Mouse (Mus musculus) kidney, postnatal 0 days (tissue): ENCODE results near the gene Gmip. TPM values are rescaled to one million over a fixed set of nuclear protein-coding genes. Genes with fewer than 3 reads are reported as not detected.

Source experiments
- ATAC-seq: fragments of 200-750 bp; cut with Nextera tagmentation; replicated peaks from 2 replicates; pipeline ENCODE4 v1.8.0; 2017; ENCODE audit warnings: low read depth, moderate number of reproducible peaks, moderate TSS enrichment, moderate library complexity; ENCODE audit not compliant: low FRiP score
- DNase-seq: peaks from one replicate; pipeline ENCODE4 v3.0.0-alpha.2; 2016; ENCODE audit warnings: low spot score
- H3K27ac ChIP-seq: fragments of 300-500 bp; sonication (generic); 2 replicates; pipeline ENCODE4 v1.5.1; 2014; ENCODE audit warnings: mild to moderate bottlenecking
- H3K27me3 ChIP-seq: fragments of 300-500 bp; sonication (generic); 2 replicates; pipeline ENCODE4 v1.6.1; 2014; ENCODE audit warnings: low read length, mixed read lengths; ENCODE audit not compliant: insufficient read depth
- H3K36me3 ChIP-seq: fragments of 300-500 bp; sonication (generic); 2 replicates; pipeline ENCODE4 v1.6.1; 2014; ENCODE audit warnings: low read length, mixed read lengths; ENCODE audit not compliant: insufficient read depth
- H3K4me1 ChIP-seq: fragments of 300-500 bp; sonication (generic); replicated peaks from 2 replicates; pipeline ENCODE4 v1.6.1; 2014; ENCODE audit warnings: antibody characterized with exemption, low read length, mixed read lengths; ENCODE audit not compliant: insufficient read depth
- H3K4me2 ChIP-seq: fragments of 300-500 bp; sonication (generic); 2 replicates; pipeline ENCODE4 v1.6.1; 2014; ENCODE audit warnings: mild to moderate bottlenecking, low read length, moderate library complexity, mixed read lengths
- H3K4me3 ChIP-seq: fragments of 300-500 bp; sonication (generic); replicated peaks from 2 replicates; pipeline ENCODE4 v1.5.1; 2014; ENCODE audit warnings: low read depth, low read length
- H3K9ac ChIP-seq: fragments of 300-500 bp; sonication (generic); 2 replicates; pipeline ENCODE4 v1.6.1; 2014; ENCODE audit warnings: low read depth, low read length
- H3K9me3 ChIP-seq: fragments of 300-500 bp; sonication (generic); replicated peaks from 2 replicates; pipeline ENCODE4 v1.6.1; 2016; ENCODE audit warnings: low read length, inconsistent platforms, mixed read lengths
- CTCF ChIP-seq: IDR thresholded peaks from 2 replicates; pipeline ENCODE4 v1.5.1; 2016; ENCODE audit warnings: antibody characterized with exemption, low read depth, mild to moderate bottlenecking, moderate library complexity
- WGBS: fragments of 180-500 bp; shearing (Covaris S2); extraction: QIAGEN DNeasy Blood & Tissue Kit; methylation state at CpG from one replicate; pipeline ENCODE4 v1.1.7; 2014; 5-methylcytosine and 5-hydroxymethylcytosine counted together
- polyA plus RNA-seq: library from polyadenylated mRNA; unstranded; fragments of >200 nt; fragmentation: Nextera tagmentation; extraction: Ambion mirVana; gene quantifications from 2 replicates; pipeline ENCODE4 v1.2.1, GENCODE M21; 2015

Gmip gene
- polyA plus RNA-seq, result 5.7 and 7.0 TPM in 2 replicates

GRCm38 (mm10) chr8:69808094-69808863 lies at the start of gene Gmip:
TSS of gene Gmip (plus strand) at chr8:69808679.
- no peak for TF ChIP-seq CTCF
- 5% methylated on average over 28 of the region's 28 CpGs for WGBS
- Histone ChIP-seq H3K27me3 (no peaks in the 10 kb centered on the region), H3K9me3 (no peaks in the 10 kb centered on the region), H3K4me2 (peak within 1 kb of the TSS; percentile 94), H3K4me3 (peak within 1 kb of the TSS; percentile 55), H3K9ac (peak within 1 kb of the TSS; percentile 69), H3K27ac (no peak within 1 kb of the TSS), H3K36me3 (peaks cover 30% of the 10 kb centered on the region), H3K4me1 (no peaks in the 10 kb centered on the region)
- peak; percentile 84 for DNase-seq
- ATAC-seq, result peak; percentile 77

- H3K27me3 ChIP-seq, result no peaks in the 10 kb centered on the region
- H3K4me3 ChIP-seq, result no peak overlapping the region
- no peak for TF ChIP-seq CTCF
- H3K9me3 ChIP-seq, result no peaks in the 10 kb centered on the region
- DNase-seq (no peak), ATAC-seq (no peak)
- no peaks in the 10 kb centered on the region for H3K4me1 ChIP-seq
- peaks cover 40% of the 10 kb centered on the region for H3K36me3 ChIP-seq
- 93% methylated on average over 4 of the region's 4 CpGs for WGBS
- H3K27ac ChIP-seq, result no peak overlapping the region
- H3K9ac ChIP-seq, result no peak overlapping the region
- no peak overlapping the region for H3K4me2 ChIP-seq
Observed at GRCm38 (mm10) chr8:69761814-69762445, 46.5 kb upstream of the Gmip start.

GRCm38 (mm10) chr8:69771221-69771620 lies 37.3 kb upstream of the Gmip start:
- WGBS, result 80% methylated on average over 9 of the region's 9 CpGs
- no peak for ATAC-seq
- no peak overlapping the region for H3K9ac ChIP-seq
- no peak overlapping the region for H3K4me2 ChIP-seq
- H3K36me3 ChIP-seq, result peaks cover 15% of the 10 kb centered on the region
- H3K4me1 ChIP-seq, result peaks cover 4% of the 10 kb centered on the region; the same call in 1 of the 2 replicates
- no peak for DNase-seq
- H3K9me3 ChIP-seq, result no peaks in the 10 kb centered on the region
- H3K4me3 ChIP-seq, result no peak overlapping the region
- TF ChIP-seq CTCF, result no peak
- no peaks in the 10 kb centered on the region for H3K27me3 ChIP-seq
- no peak overlapping the region for H3K27ac ChIP-seq

GRCm38 (mm10) chr8:69772106-69772505 lies 36.4 kb upstream of the Gmip start:
- peaks cover 4% of the 10 kb centered on the region; the same call in 1 of the 2 replicates for H3K4me1 ChIP-seq
- H3K27ac ChIP-seq, result no peak overlapping the region
- peaks cover 7% of the 10 kb centered on the region for H3K36me3 ChIP-seq
- H3K27me3 ChIP-seq, result no peaks in the 10 kb centered on the region
- H3K4me3 ChIP-seq, result no peak overlapping the region
- no peak overlapping the region for H3K4me2 ChIP-seq
- no peak overlapping the region for H3K9ac ChIP-seq
- DNase-seq (no peak), ATAC-seq (no peak)
- 78% methylated on average over 2 of the region's 2 CpGs for WGBS
- no peak for TF ChIP-seq CTCF
- no peaks in the 10 kb centered on the region for H3K9me3 ChIP-seq

- 0% methylated on average over 41 of the region's 41 CpGs for WGBS
- H3K4me3 ChIP-seq, result peak within 1 kb of the TSS; percentile 69
- H3K27ac ChIP-seq, result peak within 1 kb of the TSS; percentile 99
- ATAC-seq, result peak; percentile 99
- H3K9me3 ChIP-seq, result no peaks in the 10 kb centered on the region
- H3K4me2 ChIP-seq, result peak within 1 kb of the TSS; percentile 53
- H3K4me1 ChIP-seq, result peaks cover 4% of the 10 kb centered on the region; the same call in 1 of the 2 replicates
- no peaks in the 10 kb centered on the region for H3K27me3 ChIP-seq
- peak; percentile 100 for DNase-seq
- no peaks in the 10 kb centered on the region for H3K36me3 ChIP-seq
- H3K9ac ChIP-seq, result peak within 1 kb of the TSS; percentile 90
- 0 out of 2 replicates have a peak, but pooled peaks have one; percentile 4 for TF ChIP-seq CTCF
Observed at GRCm38 (mm10) chr8:69774503-69775148, 33.9 kb upstream of the Gmip start, which contains the start of gene Gm20422. TSS of gene Gm20422 (minus strand) at chr8:69774886.

- 44% methylated on average over 2 of the region's 2 CpGs for WGBS
- Histone ChIP-seq H3K9ac (peak overlapping the region; percentile 90; the same call in 1 of the 2 replicates), H3K4me2 (peak overlapping the region; percentile 41), H3K4me3 (peak overlapping the region; percentile 69; the same call in 1 of the 2 replicates), H3K9me3 (no peaks in the 10 kb centered on the region), H3K27me3 (no peaks in the 10 kb centered on the region), H3K4me1 (peaks cover 4% of the 10 kb centered on the region; the same call in 1 of the 2 replicates), H3K36me3 (no peaks in the 10 kb centered on the region), H3K27ac (no peak overlapping the region)
- no peak for ATAC-seq
- no peak for TF ChIP-seq CTCF
- no peak for DNase-seq
Observed at GRCm38 (mm10) chr8:69775149-69775534, 33.3 kb upstream of the Gmip start.
